Mouse (Mus musculus): Measurements from ENCODE around the gene Ptprn. TPM values are rescaled to one million over a fixed set of nuclear protein-coding genes. Genes with fewer than 3 reads are reported as not detected.

The Ptprn gene
- total RNA-seq (2021) = not detected
- long read RNA-seq, experiment 1 = 0 reads
- long read RNA-seq, experiment 2 = 0 reads

- DNase-seq (ENCODE audit: low spot score) = no peak
These were observed at the start of gene Ptprn for GRCm38 (mm10) chr1:75264091-75264880. Ptprn (minus strand) TSS chr1:75264502.

- no peak for DNase-seq (ENCODE audit: low spot score)
These were observed 47.4 kb upstream of the Ptprn start for GRCm38 (mm10) chr1:75311694-75312093.

DNA sequence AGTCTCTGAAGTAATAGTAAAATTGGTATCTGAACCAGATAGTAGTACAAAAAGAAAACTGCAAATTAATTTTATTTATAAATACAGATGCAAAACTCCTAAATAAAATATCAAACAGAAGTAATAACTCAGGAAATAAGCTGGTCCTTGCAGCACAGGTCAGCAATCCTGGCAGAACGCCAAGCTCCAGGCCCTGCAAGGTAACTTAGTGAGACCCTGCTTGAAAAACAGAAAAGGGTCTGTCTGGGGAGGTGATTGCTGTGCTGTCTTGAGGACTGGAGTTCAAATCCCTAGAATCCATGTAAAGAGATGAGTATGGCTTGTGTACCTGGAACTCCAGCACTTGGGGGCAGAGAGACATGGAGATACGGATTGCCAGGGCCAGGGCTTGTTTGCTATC lies 40.4 kb upstream of the Ptprn start:
- no peak for DNase-seq (ENCODE audit: low spot score)

DNA sequence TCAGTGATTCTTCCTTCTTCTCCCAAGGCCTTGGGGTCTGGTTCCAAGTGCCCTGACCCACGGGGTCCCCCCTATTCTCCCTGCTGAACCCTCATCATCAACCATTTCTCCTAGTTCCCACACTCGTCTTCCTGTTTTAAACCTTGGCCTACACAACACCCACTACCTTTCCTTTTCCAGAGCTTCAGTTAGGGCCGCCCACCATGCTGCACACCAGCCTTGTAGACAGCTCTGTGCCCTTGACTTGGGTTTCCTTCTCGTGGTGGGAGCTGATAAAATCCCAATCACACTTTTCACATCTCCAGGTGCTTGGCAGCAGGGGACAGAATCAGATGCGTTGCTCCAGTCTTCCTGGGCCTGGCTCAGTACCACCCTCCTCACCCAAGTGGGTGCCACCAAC lies 30.0 kb upstream of the Ptprn start:
- DNase-seq (ENCODE audit: low spot score) = no peak

DNA sequence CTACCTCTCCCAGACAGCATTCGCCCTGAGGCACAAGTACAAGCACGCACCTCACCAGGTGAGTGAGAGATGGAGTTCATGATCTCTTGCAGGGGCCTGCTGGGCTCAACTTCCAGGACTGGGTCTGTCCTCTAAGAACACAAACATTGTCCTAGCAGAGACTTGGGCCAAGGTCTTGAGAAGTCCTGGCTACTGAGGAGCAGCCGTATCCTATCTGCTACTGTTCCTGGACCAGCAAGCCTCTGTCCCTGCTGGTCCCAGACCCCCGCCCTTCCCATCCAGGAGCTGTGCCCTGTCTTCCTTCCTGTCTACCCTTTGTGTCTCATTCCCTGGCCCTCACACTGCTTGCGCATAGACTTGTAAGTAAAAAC lies 29.0 kb upstream of the Ptprn start:
- DNase-seq (ENCODE audit: low spot score) = no peak

DNA sequence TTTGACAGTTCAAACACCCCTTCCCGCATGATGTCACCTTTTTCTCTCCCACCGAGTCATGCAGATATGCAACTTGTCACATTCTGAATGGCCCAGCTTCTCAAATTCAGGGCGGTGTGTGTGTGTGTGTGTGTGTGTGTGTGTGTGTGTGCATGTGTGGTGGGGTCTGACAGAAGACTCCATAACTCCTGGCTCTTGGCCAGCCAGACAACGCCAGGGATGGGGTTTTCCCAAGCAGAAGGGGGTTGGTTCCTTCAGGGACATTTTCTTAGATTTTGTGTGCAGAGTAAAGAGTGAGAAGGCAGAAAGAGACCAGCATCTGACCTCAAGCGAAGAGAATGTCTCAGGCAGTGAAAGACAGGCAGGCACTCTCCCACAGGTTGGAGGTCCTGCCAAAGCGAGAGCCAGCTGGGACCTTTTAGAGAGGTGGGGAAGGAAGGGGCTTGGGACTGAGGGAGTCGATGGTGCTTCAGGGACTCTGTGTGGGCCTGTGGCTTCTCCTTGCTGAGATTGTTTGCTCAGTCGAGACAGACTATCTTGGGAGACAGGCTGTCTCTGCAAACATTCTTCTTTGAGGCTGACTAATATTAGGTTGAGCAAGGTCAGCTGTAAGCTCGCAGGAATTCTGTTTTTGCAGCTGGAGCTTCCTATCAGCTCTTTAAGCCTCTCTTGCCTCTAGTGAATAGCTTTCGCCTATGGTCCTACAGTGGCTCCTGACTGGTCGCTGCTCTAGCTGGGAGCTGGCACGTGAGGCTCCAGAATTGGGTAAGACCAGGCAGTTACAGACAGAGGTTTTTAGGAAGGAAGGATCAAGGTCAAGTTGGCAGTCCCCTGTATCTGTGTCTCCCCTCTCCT lies 28.4 kb upstream of the Ptprn start:
- DNase-seq (ENCODE audit: low spot score) = no peak

- no peak for DNase-seq (ENCODE audit: low spot score)
These were observed 27.0 kb upstream of the Ptprn start for GRCm38 (mm10) chr1:75291321-75291720.

DNA sequence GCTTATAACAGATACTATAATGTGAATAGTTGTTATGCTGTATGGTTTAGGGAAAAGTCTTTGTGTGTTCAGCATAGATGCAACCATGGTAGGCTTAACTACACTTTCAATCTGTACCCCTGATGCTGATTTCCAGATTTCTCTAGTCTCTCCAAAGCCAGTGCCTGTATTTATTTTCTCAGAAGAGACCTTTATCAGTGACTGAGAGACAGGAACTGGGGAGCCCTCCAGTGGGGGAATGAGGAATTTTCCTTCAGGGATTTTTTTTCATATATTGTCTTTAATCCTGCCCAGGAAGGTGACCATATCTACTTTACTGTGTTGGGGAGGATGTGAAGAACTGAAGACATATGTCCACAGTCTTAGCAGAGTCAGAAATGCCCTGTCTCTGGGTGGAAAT lies 26.3 kb upstream of the Ptprn start:
- DNase-seq (ENCODE audit: low spot score) = no peak

DNA sequence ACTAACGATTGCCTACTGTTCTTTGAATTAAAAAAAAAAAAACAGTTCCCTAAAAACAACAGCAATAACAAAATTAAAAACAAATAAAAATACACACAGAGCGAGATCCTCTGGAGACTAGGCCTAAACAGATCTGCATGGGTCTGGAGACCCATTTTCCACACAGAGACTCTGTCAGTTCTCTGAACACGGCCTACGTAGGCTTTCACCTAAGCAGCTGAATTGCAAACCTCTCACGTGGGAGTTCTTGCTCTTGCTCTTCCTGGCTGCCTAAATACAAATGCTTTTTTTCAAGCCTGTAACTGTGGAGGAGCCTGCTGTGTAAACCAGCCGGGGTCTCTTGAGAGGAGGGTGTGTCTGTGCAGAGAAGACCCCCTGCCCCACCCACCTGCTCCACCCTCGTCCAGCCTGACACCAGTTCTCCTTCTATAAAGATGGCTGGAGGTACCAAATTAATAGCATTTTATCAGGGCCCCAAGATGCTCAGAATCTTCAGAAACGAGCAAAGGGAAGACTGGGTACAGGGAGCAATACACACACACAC lies 25.7 kb upstream of the Ptprn start:
- no peak for DNase-seq (ENCODE audit: low spot score)

DNA sequence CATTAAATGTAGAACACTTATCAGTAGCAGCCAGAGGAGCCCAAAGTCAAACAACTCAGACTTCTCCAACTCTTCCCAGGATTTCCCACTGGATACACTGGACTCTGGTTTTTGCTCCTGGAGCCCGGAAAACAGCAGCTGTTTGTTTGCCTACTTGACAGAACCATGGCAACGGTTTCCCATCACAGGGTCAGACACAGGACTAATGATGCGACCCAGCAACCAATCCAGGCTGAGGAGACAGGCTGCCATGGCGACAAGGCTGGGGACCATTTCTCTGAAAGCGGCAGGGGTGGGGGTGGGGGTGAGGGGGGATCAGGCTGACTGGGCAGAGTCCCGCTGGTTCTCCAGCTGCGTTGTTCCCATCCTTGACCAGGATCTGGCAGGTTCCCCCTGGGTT lies 25.1 kb upstream of the Ptprn start:
- DNase-seq (ENCODE audit: low spot score) = no peak

DNA sequence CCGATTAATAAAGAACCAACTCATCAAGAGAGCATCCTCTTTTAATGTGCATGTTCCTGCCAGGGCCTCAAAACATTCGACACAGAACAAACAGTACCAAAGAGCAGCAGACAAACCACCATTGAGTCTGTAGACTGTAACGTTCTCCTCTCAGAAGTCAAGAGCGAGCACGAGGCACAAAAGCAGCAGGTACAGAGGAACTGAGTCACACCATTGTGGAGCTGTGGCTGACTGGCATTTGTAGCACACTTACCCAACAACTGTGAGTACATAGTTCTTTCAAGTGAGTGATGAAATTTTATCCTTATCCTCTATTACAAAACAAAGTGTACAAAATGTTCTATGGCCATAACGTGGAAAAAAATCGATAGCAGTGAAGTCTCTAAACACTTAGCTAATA lies 20.6 kb upstream of the Ptprn start:
- DNase-seq (ENCODE audit: low spot score) = no peak

- no peak for DNase-seq (ENCODE audit: low spot score)
These were observed 18.7 kb upstream of the Ptprn start for GRCm38 (mm10) chr1:75283017-75283416.

DNA sequence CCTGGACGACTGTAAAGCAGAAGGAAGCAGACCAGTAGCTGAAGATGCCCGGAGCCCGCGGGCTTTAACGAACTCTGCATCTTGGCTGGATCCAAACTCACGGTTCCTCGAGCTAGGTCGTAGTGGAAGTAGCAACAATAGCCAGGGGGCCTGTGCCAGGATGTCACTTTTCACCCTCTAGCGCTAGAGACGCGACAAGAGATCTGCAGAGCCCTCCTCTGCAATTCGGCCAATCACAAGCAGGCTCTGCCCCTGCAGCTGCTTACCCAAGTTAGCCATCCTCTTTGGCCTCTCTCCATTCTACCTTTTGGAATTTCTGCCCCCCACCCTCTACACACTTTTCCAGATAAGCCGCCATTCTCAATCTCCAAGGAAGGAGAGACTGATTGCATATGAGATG lies 13.9 kb upstream of the Ptprn start, which contains the start of gene Resp18:
Gene Resp18 (minus strand): TSS at position 188 of the 400 bp plus-strand sequence.
- DNase-seq (ENCODE audit: low spot score) = no peak

- no peak for DNase-seq (ENCODE audit: low spot score)
These were observed 13.2 kb upstream of the Ptprn start for GRCm38 (mm10) chr1:75277195-75278188.

DNA sequence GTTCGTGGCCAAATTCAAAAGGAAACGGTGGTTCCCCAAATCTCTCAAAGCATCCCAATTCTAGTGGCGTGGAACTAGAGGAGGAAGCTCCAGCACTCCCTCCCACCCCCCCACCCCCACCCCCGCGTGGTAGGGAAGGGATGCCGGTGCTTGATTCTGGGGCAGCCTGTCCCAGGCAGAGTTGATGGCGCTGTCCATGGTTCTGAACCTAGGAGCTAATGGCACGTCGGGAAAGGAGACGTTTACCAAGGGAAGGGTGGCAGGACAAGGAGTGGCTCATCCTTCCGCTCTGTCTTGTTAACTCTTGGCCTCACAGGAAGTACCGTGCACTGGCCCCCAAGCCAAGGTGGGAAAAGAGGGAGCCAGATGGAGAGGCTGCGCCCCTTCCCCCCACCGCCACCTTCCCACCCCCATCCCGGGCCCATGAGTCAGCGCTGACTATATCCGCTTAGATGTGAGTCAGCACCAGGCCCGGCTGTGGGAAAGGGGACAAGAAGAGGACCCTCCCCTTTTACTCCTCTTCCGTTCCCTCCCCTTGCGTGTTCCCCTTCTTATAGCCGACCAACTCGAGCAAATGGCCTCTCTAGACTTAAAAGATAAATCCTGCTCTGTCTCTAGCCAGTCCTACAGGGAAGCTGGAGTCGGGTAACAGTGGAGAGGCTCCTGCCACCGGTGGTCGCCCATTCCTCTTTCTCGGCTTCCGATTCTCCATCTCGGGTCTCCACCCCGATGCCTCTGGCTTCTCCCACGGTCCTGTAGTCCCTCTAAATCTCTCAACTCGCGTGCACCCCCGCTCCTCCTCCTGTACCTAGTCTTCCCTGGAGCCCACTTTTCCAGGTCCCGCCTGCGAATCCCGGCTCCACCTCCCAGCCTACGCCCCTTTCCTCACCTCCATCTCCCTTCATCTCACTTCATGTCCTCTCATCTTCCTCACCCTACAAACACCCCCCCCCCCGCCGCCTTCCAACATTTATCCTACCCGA lies 1.0 kb downstream of the Ptprn start:
- peak; percentile 51 for DNase-seq (ENCODE audit: low spot score)

DNA sequence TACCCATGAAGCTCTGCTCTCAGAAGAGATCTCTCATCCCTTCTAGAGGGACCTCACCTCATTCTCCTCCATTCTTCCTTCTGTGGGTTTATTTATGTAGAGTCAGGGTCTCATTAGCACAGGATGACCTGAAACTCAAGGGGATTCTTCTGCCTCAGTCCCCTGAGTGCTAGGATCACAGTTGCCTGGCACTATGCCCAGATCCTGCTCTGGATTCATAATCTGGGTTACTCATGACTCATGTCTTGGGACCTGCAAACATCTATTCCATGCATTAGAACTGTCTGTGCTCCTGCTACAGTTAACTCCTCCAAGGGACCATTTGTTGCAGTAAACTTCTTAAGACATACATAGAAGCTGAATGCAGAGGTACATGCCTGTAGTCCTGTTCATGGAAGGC lies 3.0 kb downstream of the Ptprn start:
- DNase-seq (ENCODE audit: low spot score) = no peak

DNA sequence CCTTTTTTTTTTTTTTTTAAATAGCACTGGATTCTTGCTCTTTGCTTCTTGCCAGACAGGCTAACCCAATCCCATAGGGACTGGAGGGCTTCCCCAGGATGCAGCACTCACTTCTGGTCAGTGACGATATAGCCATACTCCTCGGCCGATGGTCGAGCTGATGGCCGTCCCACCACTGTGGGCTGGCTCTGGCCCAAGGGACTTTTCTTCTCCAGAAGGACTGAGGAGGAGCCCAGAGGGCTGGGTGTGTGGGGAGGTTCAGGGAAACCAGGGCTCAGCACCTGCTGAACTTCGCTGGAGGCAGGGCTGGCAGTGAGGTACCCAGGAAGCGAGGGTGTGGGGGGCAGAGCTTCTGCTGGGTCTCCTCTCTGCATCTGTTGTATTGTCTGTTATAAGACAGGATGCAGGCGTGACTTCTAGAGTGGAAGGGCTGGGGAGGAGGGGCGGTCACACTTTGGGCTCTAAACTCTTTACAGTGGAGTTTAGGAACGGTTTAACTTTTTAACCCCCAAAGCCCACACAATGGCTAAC lies 8.7 kb downstream of the Ptprn start:
- no peak for DNase-seq (ENCODE audit: low spot score)

GRCm38 (mm10) chr1:75254625-75255013 lies 9.7 kb downstream of the Ptprn start:
- DNase-seq (ENCODE audit: low spot score) = no peak

- peak; percentile 84 for DNase-seq (ENCODE audit: low spot score)
These were observed 10.3 kb downstream of the Ptprn start for GRCm38 (mm10) chr1:75253849-75254624.
